Mouse (Mus musculus) 3T3-L1 (cell line): ENCODE measurements at regions not wholly inside any gene's neighbourhood (a gene's known extent, or its start where the extent isn't known, plus 50 kb on each side); places are given as distances from the start of the nearest gene placed in this dataset.

Source experiments
- DNase-seq: peaks from one replicate; pipeline ENCODE4 v3.0.0-alpha.2; 2015; ENCODE audit warnings: low read depth, low spot score

DNA sequence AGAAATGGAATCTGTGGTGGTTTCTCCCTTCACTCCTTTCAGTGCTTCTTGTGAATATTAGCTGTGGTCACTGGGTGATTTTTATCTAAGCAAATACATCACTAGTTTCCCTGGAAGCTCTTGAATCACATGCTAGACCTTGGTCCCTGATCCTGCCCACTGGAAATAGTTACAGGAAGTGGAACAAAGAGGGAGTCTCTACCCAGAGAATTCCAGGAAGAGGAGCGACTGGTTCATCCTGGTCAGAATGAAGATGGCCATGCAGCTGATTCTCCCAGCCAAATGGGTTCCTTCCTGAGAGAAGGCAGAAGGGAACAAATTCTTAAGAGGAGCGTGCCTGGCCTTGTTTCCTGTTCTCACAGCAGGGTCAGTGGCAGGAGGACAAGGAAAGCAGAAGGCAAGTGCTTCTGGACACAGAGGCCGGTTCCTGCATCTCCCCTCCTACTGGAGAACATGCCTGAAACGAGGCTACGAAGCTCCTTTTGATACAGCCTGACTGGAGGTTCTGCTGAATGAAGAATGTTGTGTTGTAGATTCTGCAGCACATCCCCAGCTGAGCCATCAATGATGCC lies 264.8 kb upstream of the Sdk2 start:
- no peak for DNase-seq

DNA sequence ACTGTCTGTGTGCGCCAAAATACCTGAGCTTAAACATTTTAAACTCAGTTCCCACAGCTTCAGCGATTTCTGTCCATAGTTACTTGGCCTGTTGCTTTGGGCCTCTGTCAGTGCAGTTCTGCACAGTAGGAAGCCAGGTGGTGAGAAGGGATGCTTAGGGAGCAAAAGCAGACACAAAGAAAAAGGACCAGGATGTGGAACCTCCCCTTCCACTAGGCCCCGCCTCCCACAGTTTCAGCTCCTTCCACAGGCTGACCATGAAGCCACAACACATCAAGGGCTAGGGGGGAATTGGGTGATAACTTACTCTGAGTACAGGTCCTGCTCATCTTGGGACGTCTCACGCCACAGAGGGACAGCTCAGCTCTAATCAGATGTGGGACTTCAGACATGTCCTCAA lies 263.5 kb upstream of the Sdk2 start:
- no peak for DNase-seq

DNA sequence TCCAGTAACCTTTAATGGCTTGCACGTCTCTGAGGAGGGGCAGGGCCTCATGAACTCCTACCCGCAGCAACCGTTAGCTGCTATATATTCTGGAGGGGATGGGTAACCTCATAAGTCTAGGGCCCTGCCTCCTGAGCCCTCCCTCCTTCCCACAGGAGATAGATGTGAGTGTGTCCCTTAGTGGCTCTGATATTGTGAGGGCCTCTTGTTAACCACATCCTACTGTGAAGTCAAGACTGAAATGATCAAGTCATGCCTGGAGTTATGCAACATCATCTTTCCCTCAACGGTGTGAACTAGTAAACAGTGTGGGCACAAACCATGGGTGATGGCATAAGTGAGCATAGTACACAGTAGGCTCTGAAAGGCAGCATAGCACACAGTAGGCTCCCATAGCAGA lies 255.8 kb upstream of the Sdk2 start:
- no peak for DNase-seq

DNA sequence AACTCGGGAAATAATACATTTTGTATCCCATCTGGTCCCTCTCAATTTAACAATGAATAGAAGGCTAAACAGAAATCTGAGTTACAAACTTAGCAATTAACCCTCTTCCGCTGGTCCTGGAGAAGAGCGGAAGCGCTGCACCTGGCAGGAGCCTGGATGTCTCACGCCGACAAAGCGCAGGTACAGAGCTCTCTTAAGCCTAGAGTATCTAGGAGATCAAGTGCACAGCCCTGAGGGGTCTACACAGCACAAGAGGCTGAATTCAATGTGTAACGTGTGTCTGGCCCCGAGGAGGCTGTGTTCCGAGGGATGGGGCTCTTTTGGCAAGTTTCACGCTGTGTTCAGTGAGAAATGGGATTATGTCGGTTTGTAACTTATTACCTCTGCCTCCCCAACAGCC lies 255.1 kb upstream of the Sdk2 start:
- DNase-seq: no peak

DNA sequence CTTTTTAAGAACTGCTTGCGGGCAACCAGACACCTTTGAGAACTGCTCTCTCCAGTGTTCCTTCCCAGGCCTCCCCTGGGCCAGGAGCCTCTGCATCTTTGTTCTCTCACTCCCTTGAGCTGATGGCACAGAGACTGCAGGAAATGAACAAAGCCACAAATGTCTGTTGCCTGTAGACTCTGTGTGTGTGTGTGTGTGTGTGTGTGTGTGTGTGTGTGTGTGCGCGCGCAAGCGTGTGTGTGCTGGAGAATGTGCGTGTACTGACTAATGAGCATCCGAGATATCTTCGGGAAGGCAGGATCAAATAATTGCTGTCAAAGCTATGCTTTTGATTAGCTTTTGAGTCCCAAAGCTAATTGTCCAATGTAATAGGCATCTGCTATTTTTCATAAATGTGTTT lies 254.7 kb upstream of the Sdk2 start:
- DNase-seq: no peak

DNA sequence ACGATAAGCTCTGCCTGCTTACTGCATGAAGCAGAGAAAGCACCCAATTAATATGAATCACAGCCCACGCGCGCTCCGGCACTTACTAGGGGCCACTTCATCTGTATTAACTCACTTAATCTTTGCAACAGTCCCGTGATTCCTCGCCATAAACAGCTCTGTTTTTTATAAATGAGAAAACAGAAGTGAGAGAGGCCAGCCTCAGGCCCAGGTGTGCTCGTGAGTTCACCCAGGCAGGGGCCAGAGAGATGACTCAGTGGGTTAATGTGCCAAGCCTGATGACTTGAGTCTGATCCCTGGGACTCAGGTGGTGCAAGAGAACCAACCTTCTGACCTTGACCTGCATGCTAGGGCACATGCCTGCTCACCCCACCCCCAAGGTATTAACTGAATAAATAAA lies 248.4 kb upstream of the Sdk2 start:
- no peak for DNase-seq

DNA sequence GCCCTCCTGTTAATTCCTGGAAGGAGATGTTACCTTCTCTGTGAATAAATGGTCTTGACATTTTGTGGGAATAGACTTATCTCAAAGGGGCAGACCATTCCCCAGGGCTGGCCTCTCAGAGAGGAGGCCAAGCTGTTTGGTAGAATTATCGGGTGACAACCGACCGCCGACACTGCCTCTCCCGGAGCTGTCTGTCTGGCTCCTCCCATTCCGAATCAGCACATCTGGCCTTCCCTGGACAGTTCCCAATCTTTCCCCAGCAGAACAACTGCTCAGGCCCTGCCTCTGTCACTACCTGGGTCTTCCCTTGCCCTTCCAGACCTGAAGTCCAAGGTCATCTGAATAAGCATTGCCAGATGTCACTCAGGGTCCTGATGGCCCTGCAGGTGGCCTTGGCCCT lies 246.8 kb upstream of the Sdk2 start:
- no peak for DNase-seq

DNA sequence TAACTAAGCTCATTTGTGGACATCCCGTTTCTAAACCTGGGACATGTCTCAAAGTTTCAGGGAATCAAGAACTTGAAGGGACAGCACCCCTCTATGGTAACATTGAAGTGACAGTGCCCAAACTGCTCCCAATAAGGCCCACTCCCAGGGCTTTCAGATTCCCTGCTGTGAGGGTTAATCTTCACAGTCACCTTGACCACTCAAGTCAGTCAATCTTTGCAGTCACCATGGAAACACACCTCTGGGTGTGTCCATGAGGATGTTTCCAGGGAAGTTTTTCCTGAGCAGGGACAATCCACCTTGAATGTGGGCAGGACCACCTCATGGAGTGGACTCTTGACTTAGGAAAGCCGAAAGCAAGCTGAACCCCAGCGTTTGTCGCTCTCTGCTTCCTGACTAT lies 244.8 kb upstream of the Sdk2 start:
- DNase-seq: no peak

DNA sequence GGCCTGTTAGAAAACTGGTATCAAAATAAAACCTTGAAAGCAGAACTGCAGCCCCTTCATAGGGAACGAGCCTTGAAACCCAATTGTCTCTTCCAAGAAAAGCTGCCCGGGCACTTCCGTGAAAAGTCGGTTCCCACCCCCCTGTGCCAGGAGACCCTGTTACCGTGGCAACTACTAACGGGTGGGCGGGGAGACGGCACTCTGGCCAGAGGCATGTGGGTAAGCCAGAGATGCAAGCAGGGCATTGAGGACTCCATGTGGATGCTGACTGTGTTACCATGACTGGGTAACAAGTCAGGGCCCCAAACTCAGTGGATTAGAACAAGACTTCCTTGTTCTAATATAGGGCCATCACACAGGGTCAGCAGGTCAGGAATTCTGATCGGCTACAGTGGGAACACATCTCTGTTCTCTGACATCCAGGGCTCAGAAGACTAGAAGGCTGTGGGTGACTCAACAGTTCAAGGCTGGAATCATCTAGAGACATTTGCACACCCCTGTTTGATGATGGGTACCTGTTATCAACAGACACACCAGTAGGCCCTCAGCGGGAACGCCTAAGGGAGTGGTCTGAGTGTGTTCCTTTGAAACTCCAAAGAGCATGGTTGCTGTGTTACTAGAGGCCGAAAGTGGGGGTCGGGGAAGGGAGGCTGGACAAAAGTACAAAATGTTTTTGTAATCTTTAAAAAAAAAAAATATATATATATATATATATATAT lies 236.9 kb upstream of the Sdk2 start:
- DNase-seq: no peak

DNA sequence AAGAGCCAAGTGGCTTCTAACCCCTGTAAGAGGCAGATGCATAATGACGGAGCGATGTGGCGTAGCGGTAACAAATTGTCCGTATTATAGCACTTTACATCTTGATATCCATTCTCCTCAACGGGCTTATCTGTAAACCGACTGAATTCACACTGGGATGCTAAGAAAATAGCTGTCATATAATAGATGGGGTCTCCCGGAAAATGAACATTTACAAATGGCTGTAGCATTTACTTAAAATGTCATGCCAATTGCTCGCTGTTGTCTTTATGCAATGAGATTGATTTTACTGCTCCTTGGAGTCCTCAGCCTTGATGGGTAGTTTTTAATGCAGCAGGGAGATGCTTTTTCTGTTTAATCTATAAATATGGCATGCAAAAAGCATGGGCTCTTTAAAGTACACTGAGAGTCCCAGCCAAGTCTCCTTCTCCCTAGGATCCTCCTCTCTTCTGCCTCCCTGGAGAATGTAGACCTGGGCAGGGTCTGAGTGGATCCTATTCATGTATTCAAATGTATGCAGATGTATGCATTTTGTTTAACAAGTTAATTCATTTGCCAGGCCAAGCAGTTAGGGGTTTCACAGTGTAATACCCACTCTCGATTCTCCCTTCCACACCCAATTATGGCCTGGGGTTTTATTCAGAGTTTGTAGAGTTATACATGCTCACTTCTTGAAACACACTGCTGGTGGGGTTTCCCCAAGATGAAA lies 233.9 kb upstream of the Sdk2 start:
- DNase-seq: no peak

DNA sequence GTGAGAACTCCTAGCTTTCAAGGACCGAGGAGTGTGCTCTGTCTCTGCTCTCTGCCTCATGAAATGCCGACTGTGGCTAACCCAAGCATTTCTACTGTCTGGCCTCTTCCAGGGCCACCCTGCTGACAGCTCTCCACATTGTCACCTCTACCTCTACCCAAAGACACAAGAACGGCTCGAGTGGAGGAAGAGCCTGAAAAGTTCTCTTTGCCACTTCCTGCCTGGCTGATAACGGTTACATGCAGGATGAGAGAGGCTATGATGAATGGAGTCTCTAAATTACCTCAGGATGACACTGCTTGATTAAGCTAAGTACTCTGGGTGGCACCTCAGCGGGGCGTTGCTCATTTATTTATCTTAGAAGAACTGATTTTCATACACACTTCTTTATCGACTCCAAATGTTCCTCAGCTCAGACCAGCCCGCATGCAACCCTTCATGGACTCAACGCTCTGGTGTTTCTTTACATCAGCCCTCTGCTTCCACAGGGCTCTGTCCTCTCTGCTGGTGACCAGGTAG lies 230.0 kb upstream of the Sdk2 start:
- DNase-seq: no peak

DNA sequence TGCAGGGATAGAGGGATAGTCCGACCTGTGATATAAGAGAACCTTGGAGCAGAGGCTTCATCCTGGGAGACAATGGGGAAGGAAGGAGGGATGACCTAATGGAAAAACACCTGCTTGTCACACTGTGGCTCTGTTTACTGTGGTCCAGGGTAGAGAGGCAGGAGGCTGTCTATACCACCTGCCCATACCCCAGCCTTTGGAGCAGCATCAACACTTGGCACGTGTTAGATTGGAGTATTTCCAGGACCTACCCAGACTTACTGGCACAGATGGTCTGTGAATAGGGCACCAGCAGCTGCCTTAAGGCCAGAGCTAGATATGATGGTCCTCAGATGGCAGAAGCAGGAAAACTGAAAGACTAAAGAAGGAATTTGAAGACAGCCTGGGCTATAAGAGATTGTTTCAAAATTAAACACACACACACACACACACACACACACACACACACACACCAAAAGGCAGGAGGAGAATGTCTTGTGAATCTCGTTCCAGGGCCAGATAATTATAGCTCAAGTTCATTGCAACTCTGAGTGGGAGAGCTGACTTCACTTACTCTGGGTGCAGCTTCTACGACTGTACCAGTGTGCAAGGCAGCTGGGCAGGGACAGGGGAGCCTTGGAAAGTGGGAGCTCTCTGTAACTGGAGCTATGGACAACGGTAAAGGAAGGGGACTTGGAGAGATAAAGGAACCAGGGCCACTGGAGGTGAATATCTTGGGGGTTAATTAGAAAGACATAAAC lies 227.8 kb upstream of the Sdk2 start:
- no peak for DNase-seq

DNA sequence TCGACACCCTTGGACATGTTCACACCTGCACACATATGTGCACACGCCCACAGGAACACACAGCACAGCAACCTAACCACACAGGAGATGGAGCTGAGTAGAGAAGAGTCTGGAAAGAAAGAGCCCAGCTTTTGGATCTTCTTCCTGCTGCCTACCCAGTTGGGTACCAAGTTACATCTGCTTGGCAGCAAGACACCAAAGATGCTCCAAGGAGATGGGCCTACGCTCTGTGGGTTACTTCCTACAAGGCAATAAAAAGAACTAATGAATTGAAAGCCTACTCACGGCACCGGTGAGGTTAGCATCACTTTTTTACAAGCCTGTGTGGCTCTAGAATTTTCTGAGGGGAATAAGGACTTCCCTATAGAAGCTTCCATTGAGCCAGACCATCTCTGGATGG lies 224.4 kb upstream of the Sdk2 start:
- DNase-seq: no peak

DNA sequence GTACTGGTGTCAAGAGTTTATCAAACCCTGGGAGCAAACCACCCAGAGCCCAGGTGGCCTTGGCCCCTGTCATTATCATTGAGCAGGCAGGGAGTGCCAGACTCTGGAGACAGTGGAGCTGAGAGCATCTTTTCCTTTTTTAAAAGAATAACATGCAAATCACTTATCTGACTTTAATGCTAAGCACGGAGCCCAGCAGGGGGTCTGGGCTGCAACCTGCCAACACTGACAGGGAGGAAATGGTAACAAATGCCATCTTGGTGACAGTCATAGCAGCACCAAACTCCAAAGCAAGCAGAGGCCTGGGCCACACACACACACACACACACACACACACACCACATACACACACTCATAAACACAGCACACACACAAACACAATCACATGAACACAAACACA lies 223.1 kb upstream of the Sdk2 start:
- no peak for DNase-seq

DNA sequence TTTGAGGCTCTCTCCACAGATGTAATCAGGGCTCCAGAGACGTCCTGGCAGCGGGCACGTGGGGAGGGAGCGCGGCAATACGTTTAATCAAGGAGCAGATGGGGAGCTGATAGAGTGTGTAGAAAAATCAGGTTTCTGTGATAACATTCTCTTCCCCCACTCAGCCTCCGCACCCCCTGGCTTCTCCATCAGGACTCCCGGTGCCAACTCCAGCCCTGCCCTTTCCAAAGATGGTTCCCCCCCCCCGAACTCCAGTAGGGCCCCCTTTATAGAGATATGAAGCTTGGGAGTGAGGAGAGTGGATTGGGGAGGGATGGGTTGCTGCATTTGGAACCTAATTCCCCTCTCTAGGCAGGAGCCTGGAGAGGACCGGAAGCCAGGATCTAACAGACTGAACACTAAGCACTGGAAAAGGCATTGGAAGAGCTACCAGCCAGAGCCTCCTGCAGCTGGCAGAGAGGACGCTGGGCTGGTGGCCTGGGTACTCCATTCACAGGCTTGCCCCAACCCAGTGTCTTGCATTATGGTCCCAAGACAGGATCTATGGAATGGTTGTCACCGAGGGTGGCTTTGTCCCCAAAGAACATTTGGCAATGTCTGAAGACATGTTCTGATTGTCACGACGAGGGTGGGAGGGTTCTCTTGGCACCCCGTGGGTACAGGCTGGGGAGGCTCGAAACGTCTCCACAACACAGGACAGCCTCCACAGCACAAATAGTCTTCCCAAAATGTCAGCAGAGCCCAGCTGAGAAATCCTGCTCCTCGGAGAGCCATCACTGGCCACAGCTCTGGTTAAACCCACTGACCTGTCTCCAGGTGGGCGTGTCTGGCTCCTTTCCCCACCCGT lies 218.2 kb upstream of the Sdk2 start:
- no peak for DNase-seq

DNA sequence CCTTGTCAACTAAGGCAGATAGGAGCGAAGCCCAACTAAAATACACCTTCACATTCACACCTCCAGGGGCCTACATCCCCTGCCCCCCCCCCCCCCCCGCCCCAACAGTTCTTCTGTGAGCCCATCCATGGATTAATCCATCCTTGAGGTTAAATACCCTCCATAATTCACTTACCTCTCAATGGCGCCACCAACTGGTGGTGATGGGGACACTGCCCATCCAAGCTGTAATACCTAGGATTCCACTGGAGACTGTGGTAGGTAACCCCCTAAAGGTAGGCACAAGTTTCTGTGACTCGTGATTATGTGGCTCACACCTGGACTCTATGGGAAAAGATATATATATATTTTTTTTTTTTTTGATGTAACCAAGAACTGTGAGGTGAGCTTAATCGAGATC lies 216.4 kb upstream of the Sdk2 start:
- DNase-seq: no peak

DNA sequence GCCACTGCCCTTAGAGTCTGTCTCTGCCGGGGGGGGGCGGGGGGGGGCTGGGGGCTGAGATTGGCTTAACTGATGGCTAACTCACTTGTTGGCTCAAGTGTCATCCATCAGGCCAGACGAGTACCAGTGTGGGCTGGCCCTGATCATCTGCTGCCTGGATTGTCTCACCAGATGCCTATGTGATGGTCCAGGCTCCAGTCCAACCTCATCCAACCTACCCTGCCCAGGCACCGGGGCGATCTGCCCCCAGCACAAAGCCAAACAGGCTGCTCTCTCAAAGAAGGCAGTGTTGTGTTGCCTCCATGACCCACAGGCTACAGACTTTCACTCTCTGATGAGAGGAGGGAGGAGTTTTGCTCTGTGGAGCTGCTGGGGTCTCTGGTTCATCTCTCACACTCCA lies 215.7 kb upstream of the Sdk2 start:
- DNase-seq: no peak

DNA sequence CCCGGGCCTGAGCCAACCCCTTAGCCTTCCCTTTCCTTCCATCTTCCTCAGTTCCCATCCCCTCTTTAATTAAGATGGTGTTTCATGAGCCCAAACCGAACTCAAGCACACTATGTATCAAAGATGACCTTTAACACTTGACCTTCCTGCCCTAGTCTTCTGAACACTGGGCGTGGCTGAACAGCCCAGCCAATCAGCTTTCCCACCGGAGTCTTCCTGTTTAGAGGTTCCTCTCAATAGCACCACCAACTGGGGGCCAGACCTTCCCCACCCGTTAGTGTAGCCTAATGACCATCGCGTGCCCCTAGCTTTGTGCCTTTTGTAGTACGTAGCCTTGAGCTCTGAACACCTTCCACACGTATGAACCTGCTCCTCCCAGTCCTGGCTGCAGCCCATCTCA lies 215.0 kb upstream of the Sdk2 start:
- DNase-seq: no peak

DNA sequence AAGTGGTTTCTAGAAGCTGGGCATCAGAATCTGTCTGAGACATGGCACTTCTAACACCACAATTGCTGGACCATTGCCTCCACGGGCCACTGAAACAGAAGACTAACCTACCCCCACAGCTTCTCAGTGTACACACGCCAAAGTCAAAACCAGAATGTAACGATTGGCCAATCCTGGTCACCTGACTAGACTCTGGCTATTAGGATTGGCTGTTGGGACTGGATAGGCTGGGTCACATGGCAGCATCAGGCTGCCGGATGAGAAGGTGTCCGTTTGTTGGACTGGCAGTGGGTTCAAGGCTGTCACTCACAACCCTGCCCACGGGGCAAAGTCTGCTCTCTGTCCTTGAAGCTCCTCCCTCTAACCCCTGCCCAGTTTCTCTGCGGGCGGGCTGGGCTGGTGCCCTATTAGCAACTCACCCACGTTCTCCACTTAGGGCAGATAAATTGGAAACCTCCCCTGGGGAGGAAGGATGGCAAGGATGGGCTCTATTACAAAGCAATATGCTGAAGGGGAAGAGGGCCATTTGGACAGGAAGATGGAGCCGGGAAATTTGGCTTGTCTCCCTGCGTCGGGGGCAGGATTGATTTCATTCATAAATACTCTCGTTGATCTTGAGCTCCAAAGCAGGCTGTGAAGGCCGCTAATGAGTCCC lies 214.3 kb upstream of the Sdk2 start:
- no peak for DNase-seq

DNA sequence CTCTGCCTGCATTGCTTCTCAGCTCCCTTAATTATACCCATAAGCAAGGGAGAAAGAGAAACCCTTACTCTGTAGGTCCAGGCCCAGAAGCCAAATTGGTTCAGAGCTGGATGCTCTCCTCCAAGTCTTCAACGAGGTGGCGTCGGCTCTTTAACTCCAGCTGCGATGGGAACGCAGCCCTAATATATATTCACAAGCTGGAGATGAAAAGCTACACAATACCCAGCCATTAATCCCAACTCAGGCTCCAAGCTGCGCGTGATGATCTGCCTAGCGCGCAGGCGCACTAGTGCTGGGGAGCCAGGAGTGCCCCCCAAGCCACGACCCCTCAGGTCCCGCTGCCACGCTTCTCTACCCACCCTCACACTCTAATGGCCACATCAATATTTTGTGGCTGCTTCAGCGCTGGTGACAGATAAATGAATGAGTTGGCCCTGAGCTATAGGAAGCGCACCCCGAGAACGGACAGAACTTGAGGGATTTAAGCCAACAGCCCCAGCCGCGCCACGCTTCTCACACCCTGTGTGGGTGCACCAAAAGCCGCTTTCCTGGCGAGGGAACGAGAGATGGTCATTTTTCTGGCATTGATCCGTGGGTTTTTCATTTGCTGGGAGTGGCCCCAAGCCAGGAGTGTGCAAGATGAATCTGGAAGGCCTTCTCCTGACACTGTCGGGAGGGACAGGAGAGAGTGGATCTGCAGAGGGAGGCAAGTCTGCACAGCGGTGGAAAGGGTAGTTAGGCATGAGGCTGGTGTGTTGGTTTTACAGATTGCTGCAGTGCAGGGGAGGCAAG lies 210.9 kb upstream of the Sdk2 start:
- no peak for DNase-seq
